Mouse (Mus musculus) heart, embryonic 11.5 days (tissue): ENCODE results near the gene Pgm5. TPM values are rescaled to one million over a fixed set of nuclear protein-coding genes. Genes with fewer than 3 reads are reported as not detected.
A peak's percentile ranks its signal among the peaks of the same experiment; 100 is the strongest.

ENCODE experiments used
- ATAC-seq: fragments of 200-750 bp; cut with Nextera tagmentation; replicated peaks from 2 replicates; pipeline ENCODE4 v1.8.0; 2017; ENCODE audit warnings: moderate library complexity; ENCODE audit not compliant: insufficient number of reproducible peaks, low FRiP score, low TSS enrichment
- H3K27ac ChIP-seq: fragments of 300-500 bp; sonication (generic); 2 replicates; pipeline ENCODE4 v1.5.1; 2014; ENCODE audit warnings: mild to moderate bottlenecking, low read depth, low read length
- H3K27me3 ChIP-seq: fragments of 300-500 bp; sonication (generic); 2 replicates; pipeline ENCODE4 v1.6.1; 2014; ENCODE audit warnings: mild to moderate bottlenecking, low read length, mixed read lengths; ENCODE audit not compliant: control insufficient read depth, insufficient read depth
- H3K36me3 ChIP-seq: fragments of 300-500 bp; sonication (generic); 2 replicates; pipeline ENCODE4 v1.6.1; 2014; ENCODE audit warnings: mild to moderate bottlenecking, low read length, moderate library complexity, mixed read lengths; ENCODE audit not compliant: control insufficient read depth, insufficient read depth
- H3K4me1 ChIP-seq: fragments of 300-500 bp; sonication (generic); 2 replicates; pipeline ENCODE4 v1.6.1; 2014; ENCODE audit warnings: low read length; ENCODE audit not compliant: control insufficient read depth, insufficient read depth
- H3K4me2 ChIP-seq: fragments of 300-500 bp; sonication (generic); 2 replicates; pipeline ENCODE4 v1.6.1; 2014; ENCODE audit warnings: mild to moderate bottlenecking, moderate library complexity
- H3K4me3 ChIP-seq: fragments of 300-500 bp; sonication (generic); 2 replicates; pipeline ENCODE4 v1.5.1; 2014; ENCODE audit warnings: low read depth, low read length
- H3K9ac ChIP-seq: fragments of 300-500 bp; sonication (generic); 2 replicates; pipeline ENCODE4 v1.6.1; 2014; ENCODE audit warnings: mild to moderate bottlenecking, low read depth, low read length, moderate library complexity
- H3K9me3 ChIP-seq: fragments of 300-500 bp; sonication (generic); replicated peaks from 2 replicates; pipeline ENCODE4 v1.6.1; 2016; ENCODE audit warnings: low read length; ENCODE audit not compliant: control insufficient read depth
- WGBS: fragments of 180-500 bp; shearing (Covaris S2); extraction: QIAGEN DNeasy Blood & Tissue Kit; methylation state at CpG from one replicate; pipeline ENCODE4 v1.1.7; 2014; ENCODE audit not compliant: insufficient replicate concordance; 5-methylcytosine and 5-hydroxymethylcytosine counted together
- polyA plus RNA-seq: library from polyadenylated mRNA; unstranded; fragments of >200 nt; fragmentation: Nextera tagmentation; extraction: Ambion mirVana; gene quantifications from 2 replicates; pipeline ENCODE4 v1.2.1, GENCODE M21; 2014

The Pgm5 gene
- polyA plus RNA-seq, result 5.3 and 6.3 TPM in 2 replicates

DNA sequence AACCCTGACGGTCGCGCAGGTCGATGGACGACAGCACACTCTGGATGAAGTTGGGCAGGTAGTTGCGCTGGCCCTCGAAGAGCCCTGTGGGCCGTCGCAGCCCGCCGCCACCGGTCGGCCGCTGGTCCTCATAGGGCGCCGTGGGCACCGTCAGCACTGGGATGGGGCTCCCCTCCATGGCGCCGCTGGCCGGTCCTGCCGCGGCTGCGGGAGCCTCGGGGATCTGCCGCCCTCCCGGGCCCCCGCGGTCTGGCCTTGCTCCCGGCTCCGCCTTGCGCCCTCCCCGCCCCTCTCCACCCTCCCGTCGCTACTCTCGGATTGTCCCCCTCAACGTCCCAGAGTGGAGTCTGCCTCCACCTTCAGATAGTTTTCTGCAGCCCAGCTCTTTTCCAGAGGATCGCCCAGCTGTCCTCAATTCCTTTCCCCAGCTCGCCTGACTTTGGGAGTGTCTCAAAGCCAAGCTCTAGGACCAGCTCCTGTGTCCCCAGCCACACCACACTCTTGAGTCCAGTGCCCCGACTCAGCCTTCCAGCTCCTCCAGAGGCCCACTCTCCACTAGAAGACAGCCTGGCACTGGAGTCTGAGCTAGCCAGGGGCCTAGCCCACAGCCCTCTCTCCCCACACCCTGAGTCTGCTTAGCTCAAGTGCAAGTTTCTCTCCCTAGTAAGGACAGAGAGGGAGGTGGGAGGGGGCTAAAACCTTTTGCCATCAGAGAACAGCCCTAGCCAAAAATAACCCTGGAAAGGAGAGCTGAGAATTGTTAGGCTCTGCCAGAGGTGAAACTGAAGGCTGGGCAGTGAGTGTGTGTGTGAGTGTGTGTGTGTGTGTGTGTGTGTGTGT is at the start of gene Pgm5:
Gene Pgm5, minus strand, starts transcription at position 244 of the 840 bp plus-strand sequence.
- H3K4me3 ChIP-seq, result peak within 1 kb of the TSS; percentile 62
- H3K4me2 ChIP-seq, result peak within 1 kb of the TSS; percentile 63
- WGBS, result 1% methylated on average over 37 of the region's 39 CpGs
- H3K4me1 ChIP-seq, result peaks cover 5% of the 10 kb centered on the region; the same call in 1 of the 2 replicates
- no peaks in the 10 kb centered on the region for H3K36me3 ChIP-seq
- H3K27ac ChIP-seq, result peak within 1 kb of the TSS; percentile 95
- no peaks in the 10 kb centered on the region for H3K9me3 ChIP-seq
- ATAC-seq, result peak; percentile 80
- H3K27me3 ChIP-seq, result no peaks in the 10 kb centered on the region
- H3K9ac ChIP-seq, result peak within 1 kb of the TSS; percentile 85

DNA sequence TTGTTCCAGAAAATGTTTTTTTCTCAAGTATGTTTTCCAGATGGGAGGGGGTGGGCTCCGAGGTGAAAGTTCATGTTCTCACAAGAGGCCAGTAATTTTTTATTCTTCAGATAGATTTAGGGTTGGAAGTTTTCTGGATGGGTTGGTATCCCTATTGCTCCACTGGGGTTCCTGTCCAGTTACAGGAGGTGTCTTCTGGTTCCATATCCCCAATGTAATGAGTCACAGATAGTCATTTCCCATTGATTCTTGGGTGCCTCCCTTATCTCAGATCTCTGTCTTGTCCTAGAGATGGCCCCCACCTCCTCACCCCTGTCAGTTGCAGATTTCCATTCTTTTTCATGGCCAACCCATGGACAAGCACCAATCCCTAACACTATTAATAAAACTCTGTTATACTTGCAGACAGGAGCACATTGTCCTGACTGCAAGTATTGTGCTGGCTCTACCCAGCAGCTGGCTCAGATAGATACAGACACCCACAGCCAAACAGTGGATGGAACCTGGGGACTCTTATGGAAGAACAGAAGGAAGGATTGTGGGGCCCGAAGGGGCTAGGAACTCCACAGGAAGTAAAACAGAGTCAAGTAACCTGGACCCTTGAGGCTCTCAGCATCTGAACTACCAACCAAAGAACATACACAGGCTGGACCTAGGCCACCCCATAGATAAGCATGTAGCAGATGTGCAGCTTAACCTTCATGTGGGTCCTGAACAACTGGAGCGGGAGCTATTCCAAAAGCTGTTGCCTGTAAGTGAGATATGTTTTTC is 46.9 kb upstream of the Pgm5 start:
- no peak overlapping the region for H3K4me3 ChIP-seq
- no peak overlapping the region for H3K4me2 ChIP-seq
- no peak overlapping the region for H3K27ac ChIP-seq
- WGBS, result 84% methylated on average over 3 of the region's 3 CpGs
- no peaks in the 10 kb centered on the region for H3K9me3 ChIP-seq
- no peak for ATAC-seq
- no peaks in the 10 kb centered on the region for H3K4me1 ChIP-seq
- H3K9ac ChIP-seq, result no peak overlapping the region
- H3K27me3 ChIP-seq, result peaks cover 7% of the 10 kb centered on the region
- no peaks in the 10 kb centered on the region for H3K36me3 ChIP-seq

DNA sequence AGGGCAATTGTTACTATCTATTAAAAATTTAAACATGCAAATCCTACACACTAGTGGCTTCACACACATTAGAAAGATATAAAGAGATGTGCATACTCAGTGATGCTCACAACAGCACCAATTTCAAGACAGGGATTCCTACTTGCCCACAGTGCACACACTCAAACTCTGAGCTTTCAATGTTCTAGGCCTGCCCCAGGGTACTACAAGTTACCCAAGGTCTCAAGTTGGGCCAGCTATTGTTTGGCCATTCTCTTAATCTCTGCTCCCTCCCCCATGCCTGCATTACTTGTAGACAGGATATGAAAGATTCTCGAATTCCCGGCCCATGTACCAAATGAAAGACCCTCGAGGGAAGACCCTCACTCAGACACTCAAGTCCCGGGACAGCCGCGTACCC is 46.0 kb upstream of the Pgm5 start:
- Histone ChIP-seq H3K4me3 (no peak overlapping the region), H3K4me2 (no peak overlapping the region), H3K9ac (no peak overlapping the region), H3K36me3 (no peaks in the 10 kb centered on the region), H3K27ac (no peak overlapping the region), H3K4me1 (no peaks in the 10 kb centered on the region), H3K9me3 (no peaks in the 10 kb centered on the region), H3K27me3 (peaks cover 16% of the 10 kb centered on the region)
- no peak for ATAC-seq
- 79% methylated on average over 5 of the region's 6 CpGs for WGBS

DNA sequence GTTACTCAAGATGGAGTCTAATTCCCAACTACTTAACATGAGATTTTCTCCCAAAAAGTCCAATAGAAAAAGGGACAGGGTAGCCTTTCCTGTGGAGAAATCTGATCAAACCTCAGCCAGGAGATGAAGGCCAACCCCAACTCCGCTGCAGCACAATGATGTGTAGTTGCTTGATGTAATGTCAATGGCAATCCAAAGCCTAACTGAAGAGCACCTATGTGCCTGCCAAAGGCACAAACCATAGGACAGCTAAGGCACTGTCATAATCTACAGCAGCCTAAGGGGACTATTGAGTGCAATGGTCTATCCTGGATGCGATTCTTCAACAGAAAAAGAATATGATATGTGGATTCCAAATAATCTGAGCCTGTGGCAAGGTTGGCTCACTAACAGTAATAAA is 41.2 kb upstream of the Pgm5 start:
- H3K27me3 ChIP-seq, result peaks cover 59% of the 10 kb centered on the region
- ATAC-seq, result no peak
- H3K4me3 ChIP-seq, result no peak overlapping the region
- peaks cover 11% of the 10 kb centered on the region for H3K4me1 ChIP-seq
- H3K4me2 ChIP-seq, result no peak overlapping the region
- H3K9me3 ChIP-seq, result no peaks in the 10 kb centered on the region
- WGBS, result 54% methylated on average over 2 of the region's 2 CpGs
- H3K36me3 ChIP-seq, result no peaks in the 10 kb centered on the region
- H3K27ac ChIP-seq, result no peak overlapping the region
- H3K9ac ChIP-seq, result no peak overlapping the region

DNA sequence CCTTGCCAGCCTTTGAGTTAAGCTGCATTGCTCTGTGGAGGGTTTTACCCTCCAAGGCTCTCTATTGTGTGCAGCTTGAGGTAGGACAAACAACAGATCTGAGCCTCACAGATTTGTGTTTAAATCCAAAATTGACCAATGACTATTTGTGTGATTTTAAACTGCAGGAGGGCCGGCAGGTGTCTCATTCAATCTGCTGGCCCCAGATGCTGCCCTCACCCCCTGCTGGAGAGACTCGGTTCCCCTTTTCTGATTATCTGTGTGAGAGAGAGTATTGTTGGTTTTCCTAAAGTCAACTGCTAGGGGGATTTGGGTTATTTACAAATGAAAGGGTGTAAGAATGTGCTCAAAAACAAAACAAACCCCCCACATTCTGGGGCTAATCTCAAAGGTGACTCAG is 40.6 kb upstream of the Pgm5 start:
- Histone ChIP-seq H3K4me2 (no peak overlapping the region), H3K27me3 (peaks cover 65% of the 10 kb centered on the region), H3K4me1 (peaks cover 16% of the 10 kb centered on the region), H3K4me3 (no peak overlapping the region), H3K36me3 (no peaks in the 10 kb centered on the region), H3K27ac (no peak overlapping the region), H3K9me3 (no peaks in the 10 kb centered on the region), H3K9ac (no peak overlapping the region)
- 7% methylated on average over 2 of the region's 2 CpGs for WGBS
- ATAC-seq, result no peak

DNA sequence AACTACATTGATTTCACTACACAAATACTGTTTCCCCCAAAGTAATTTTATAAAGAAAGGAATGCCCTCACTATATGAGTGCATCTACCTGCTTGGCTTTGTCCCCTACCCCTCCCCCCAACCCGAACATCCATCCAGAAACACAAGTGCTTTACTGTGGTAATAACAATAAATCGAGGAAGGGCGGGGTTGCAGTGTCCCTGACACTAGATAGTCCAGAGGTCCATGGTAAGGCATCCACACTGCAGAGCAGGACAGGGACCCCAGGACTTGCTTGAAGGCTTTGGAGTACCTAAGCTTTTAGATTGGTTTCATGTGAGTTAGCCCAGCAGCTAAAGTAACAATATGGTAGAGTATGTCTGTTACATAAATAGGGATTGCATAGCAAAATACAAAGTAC is 40.0 kb upstream of the Pgm5 start:
- H3K4me3 ChIP-seq, result no peak overlapping the region
- no peak for ATAC-seq
- no peak overlapping the region for H3K9ac ChIP-seq
- no peak overlapping the region for H3K27ac ChIP-seq
- WGBS, result 10% methylated on average over 3 of the region's 3 CpGs
- no peaks in the 10 kb centered on the region for H3K36me3 ChIP-seq
- H3K27me3 ChIP-seq, result peaks cover 71% of the 10 kb centered on the region
- no peaks in the 10 kb centered on the region for H3K9me3 ChIP-seq
- no peak overlapping the region for H3K4me2 ChIP-seq
- peaks cover 20% of the 10 kb centered on the region for H3K4me1 ChIP-seq

DNA sequence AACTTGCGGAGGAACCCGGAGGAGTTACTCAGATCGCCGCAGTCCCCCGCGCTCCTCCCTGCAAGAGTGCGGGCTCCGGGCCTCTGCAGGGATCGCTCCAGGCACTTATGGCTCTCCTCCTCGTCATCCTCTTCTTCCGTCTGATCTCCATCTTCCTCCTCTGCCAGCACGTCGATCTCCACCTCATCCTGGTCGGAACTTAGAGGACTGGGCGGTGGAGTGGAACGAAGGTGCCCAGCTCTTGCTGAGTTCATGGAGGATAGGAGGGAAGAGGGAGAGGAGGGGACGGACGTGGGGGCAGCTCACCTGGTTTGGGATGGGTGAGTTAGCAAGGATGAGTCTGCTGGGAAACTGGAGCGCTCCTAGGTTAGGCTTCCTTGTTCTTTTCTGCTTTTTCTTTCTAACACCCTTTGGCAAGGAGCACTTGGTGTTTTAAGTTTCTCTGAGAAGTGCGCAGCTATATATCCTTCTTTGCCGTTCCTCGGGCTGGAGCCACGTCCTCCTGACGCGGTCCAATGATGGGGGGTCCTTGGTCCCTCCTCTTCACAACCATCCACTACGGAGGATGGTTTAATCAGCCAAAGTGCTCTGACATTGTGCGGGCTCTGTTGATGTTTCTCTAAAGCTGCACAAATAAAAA is 39.0 kb upstream of the Pgm5 start, which contains the start of gene Foxd4:
Gene Foxd4, minus strand, starts transcription at position 617 of the 640 bp plus-strand sequence.
- Histone ChIP-seq H3K36me3 (no peaks in the 10 kb centered on the region), H3K4me3 (peak within 1 kb of the TSS; percentile 49), H3K4me1 (peaks cover 20% of the 10 kb centered on the region), H3K9me3 (no peaks in the 10 kb centered on the region), H3K27me3 (peaks cover 77% of the 10 kb centered on the region), H3K9ac (no peak within 1 kb of the TSS), H3K4me2 (peak within 1 kb of the TSS; percentile 80), H3K27ac (no peak within 1 kb of the TSS)
- under 1% methylated on average over 27 of the region's 27 CpGs for WGBS
- no peak for ATAC-seq
